Mouse (Mus musculus) neural tube, embryonic 11.5 days (tissue): ENCODE measurements at regions not wholly inside any gene's neighbourhood (a gene's known extent, or its start where the extent isn't known, plus 50 kb on each side); places are given as distances from the start of the nearest gene placed in this dataset.

Source experiments
- ATAC-seq: fragments of 200-750 bp; cut with Nextera tagmentation; 2 replicates; pipeline ENCODE4 v1.8.0; 2017; ENCODE audit warnings: moderate number of reproducible peaks, mild to moderate bottlenecking, moderate TSS enrichment, moderate library complexity; ENCODE audit not compliant: insufficient read depth, low FRiP score, low TSS enrichment
- DNase-seq: peaks from one replicate; pipeline ENCODE4 v3.0.0-alpha.2; 2015; ENCODE audit warnings: low spot score
- H3K27ac ChIP-seq: fragments of 300-500 bp; sonication (generic); 2 replicates; pipeline ENCODE4 v1.5.1; 2014; ENCODE audit warnings: low read depth, mild to moderate bottlenecking, low read length
- H3K27me3 ChIP-seq: fragments of 300-500 bp; sonication (generic); 2 replicates; pipeline ENCODE4 v1.6.1; 2014; ENCODE audit warnings: mild to moderate bottlenecking, low read length, mixed read lengths; ENCODE audit not compliant: control insufficient read depth, insufficient read depth
- H3K36me3 ChIP-seq: fragments of 300-500 bp; sonication (generic); 2 replicates; pipeline ENCODE4 v1.6.1; 2014; ENCODE audit warnings: mild to moderate bottlenecking, low read length, moderate library complexity, mixed read lengths; ENCODE audit not compliant: control insufficient read depth, insufficient read depth
- H3K4me1 ChIP-seq: fragments of 300-500 bp; sonication (generic); 2 replicates; pipeline ENCODE4 v1.6.1; 2014; ENCODE audit warnings: low read length, mixed read lengths; ENCODE audit not compliant: control insufficient read depth, insufficient read depth
- H3K4me2 ChIP-seq: fragments of 300-500 bp; sonication (generic); 2 replicates; pipeline ENCODE4 v1.6.1; 2014; ENCODE audit warnings: low read depth, mild to moderate bottlenecking, moderate library complexity
- H3K4me3 ChIP-seq: fragments of 300-500 bp; sonication (generic); 2 replicates; pipeline ENCODE4 v1.5.1; 2014; ENCODE audit warnings: low read depth, low read length
- H3K9ac ChIP-seq: fragments of 300-500 bp; sonication (generic); 2 replicates; pipeline ENCODE4 v1.6.1; 2014; ENCODE audit warnings: mild to moderate bottlenecking, low read length
- H3K9me3 ChIP-seq: fragments of 300-500 bp; sonication (generic); 2 replicates; pipeline ENCODE4 v1.6.1; 2016; ENCODE audit warnings: low read length; ENCODE audit not compliant: control insufficient read depth
- WGBS: fragments of 180-500 bp; shearing (Covaris S2); extraction: QIAGEN DNeasy Blood & Tissue Kit; methylation state at CpG from one replicate; pipeline ENCODE4 v1.1.7; 2014; 5-methylcytosine and 5-hydroxymethylcytosine counted together

GRCm38 (mm10) chr13:111055817-111056216 lies 199.0 kb upstream of the Actbl2 start:
- Histone ChIP-seq H3K4me1 (no peaks in the 10 kb centered on the region), H3K27me3 (no peaks in the 10 kb centered on the region), H3K9me3 (no peaks in the 10 kb centered on the region), H3K4me2 (no peak overlapping the region), H3K36me3 (no peaks in the 10 kb centered on the region), H3K4me3 (no peak overlapping the region), H3K9ac (no peak overlapping the region), H3K27ac (no peak overlapping the region)
- DNase-seq (no peak), ATAC-seq (no peak)
- WGBS = 79% methylated on average over 2 of the region's 2 CpGs

- H3K27ac ChIP-seq = no peak overlapping the region
- H3K4me1 ChIP-seq = no peaks in the 10 kb centered on the region
- no peak overlapping the region for H3K9ac ChIP-seq
- WGBS = 94% methylated on average over 2 of the region's 2 CpGs
- ATAC-seq (no peak), DNase-seq (no peak)
- no peaks in the 10 kb centered on the region for H3K36me3 ChIP-seq
- no peak overlapping the region for H3K4me3 ChIP-seq
- no peaks in the 10 kb centered on the region for H3K27me3 ChIP-seq
- no peaks in the 10 kb centered on the region for H3K9me3 ChIP-seq
- H3K4me2 ChIP-seq = no peak overlapping the region
These were observed 167.1 kb upstream of the Actbl2 start for GRCm38 (mm10) chr13:111087753-111088152.

GRCm38 (mm10) chr13:111096071-111096470 lies 158.7 kb upstream of the Actbl2 start:
- DNase-seq (no peak), ATAC-seq (no peak)
- no peaks in the 10 kb centered on the region for H3K36me3 ChIP-seq
- H3K27me3 ChIP-seq = no peaks in the 10 kb centered on the region
- no peak overlapping the region for H3K27ac ChIP-seq
- H3K4me1 ChIP-seq = no peaks in the 10 kb centered on the region; the same call in 1 of the 2 replicates
- no peak overlapping the region for H3K9ac ChIP-seq
- H3K9me3 ChIP-seq = no peaks in the 10 kb centered on the region
- no peak overlapping the region for H3K4me3 ChIP-seq
- H3K4me2 ChIP-seq = no peak overlapping the region
- WGBS = 90% methylated on average over 5 of the region's 5 CpGs

- H3K27ac ChIP-seq = no peak overlapping the region
- H3K9me3 ChIP-seq = no peaks in the 10 kb centered on the region
- H3K9ac ChIP-seq = no peak overlapping the region
- H3K4me2 ChIP-seq = no peak overlapping the region
- no peak overlapping the region for H3K4me3 ChIP-seq
- 80% methylated on average over 4 of the region's 4 CpGs for WGBS
- ATAC-seq = no peak
- H3K27me3 ChIP-seq = no peaks in the 10 kb centered on the region
- no peaks in the 10 kb centered on the region; the same call in 1 of the 2 replicates for H3K4me1 ChIP-seq
- DNase-seq = no peak
- no peaks in the 10 kb centered on the region for H3K36me3 ChIP-seq
These were observed 157.5 kb upstream of the Actbl2 start for GRCm38 (mm10) chr13:111097336-111097735.

GRCm38 (mm10) chr13:111098738-111099137 lies 156.1 kb upstream of the Actbl2 start:
- Histone ChIP-seq H3K4me3 (no peak overlapping the region), H3K36me3 (no peaks in the 10 kb centered on the region), H3K27me3 (no peaks in the 10 kb centered on the region), H3K27ac (no peak overlapping the region), H3K9me3 (no peaks in the 10 kb centered on the region), H3K4me1 (no peaks in the 10 kb centered on the region; the same call in 1 of the 2 replicates), H3K9ac (no peak overlapping the region), H3K4me2 (no peak overlapping the region)
- 35% methylated on average over 2 of the region's 2 CpGs for WGBS
- peak; percentile 76 for ATAC-seq
- DNase-seq = no peak

DNA sequence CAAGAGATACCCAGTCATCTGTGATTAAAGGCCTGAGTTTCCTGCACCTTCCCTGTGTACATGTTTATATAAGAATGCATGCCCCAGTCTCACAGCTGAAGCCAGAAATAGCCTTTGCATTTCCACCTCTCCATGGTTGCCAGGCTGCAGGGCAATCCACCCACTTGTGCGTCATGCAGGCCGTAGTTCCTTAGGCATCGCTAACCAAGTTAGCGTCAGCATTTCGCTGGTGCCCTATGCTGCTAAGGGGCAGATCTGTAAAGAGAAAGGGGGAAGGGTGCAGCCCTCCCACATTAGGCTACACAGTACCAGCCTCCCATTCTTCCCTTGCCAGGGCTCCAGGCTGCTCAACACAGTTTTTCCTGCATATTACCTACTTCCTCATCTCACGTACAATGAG lies 155.6 kb upstream of the Actbl2 start:
- no peak overlapping the region for H3K9ac ChIP-seq
- H3K4me1 ChIP-seq = no peaks in the 10 kb centered on the region; the same call in 1 of the 2 replicates
- WGBS = 57% methylated on average over 6 of the region's 6 CpGs
- ATAC-seq (peak; percentile 60), DNase-seq (no peak)
- H3K4me2 ChIP-seq = no peak overlapping the region
- no peak overlapping the region for H3K4me3 ChIP-seq
- no peaks in the 10 kb centered on the region for H3K36me3 ChIP-seq
- H3K9me3 ChIP-seq = no peaks in the 10 kb centered on the region
- H3K27ac ChIP-seq = no peak overlapping the region
- no peaks in the 10 kb centered on the region for H3K27me3 ChIP-seq

DNA sequence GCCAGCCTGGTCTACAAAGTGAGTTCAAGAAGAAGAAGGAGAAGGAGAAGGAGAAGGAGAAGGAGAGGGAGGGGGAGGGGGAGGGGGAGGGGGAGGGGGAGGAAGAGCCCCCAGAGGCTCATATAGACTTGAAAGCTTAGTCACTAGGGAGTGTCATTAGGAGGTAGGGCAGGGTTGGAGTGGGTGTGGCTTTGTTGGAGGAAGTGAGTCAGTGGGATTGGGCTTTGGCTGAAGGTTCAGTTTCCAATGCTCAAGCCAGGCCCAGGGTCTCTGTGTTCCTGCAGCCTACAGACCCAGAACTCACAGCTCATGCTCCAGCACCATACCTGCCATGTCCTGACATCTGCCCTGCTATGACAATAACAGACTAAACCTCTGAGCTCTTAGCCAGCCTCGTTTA lies 154.4 kb upstream of the Actbl2 start:
- no peak for ATAC-seq
- H3K36me3 ChIP-seq = no peaks in the 10 kb centered on the region
- 81% methylated on average over 1 of the region's 1 CpGs for WGBS

DNA sequence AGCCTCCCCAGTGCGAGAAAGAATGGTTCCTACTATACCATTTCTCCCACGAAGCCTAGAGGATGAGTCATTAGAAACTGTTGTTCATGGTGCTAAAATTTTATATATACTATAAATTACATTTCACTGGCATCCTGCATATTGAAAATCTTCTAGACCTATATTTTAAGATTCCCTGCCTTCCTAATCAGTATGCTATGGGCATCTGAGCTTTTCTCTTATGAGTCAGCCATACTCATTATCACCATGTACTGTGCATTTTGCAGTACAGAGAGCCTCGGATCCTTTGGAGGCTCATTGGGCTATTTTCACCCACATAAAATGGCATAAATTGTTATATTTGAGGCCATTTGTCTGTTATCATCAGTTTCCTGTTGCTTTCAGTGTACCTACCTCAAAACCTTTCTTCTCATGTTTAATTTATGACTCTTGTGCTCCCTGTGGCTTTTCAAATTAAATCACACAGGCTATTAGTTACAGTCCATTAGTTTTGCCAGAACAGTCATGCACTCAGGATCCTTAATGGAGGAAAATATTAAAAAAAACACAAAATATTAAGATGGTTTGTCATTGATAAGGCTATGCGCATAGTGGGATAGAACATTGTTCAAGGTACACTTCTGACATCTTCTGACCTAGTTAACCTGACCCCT lies 150.1 kb upstream of the Actbl2 start:
- ATAC-seq (peak; percentile 72; the same call in 1 of the 2 replicates), DNase-seq (no peak)
- Histone ChIP-seq H3K27ac (no peak overlapping the region), H3K9me3 (no peaks in the 10 kb centered on the region), H3K36me3 (no peaks in the 10 kb centered on the region), H3K4me3 (no peak overlapping the region), H3K4me1 (no peaks in the 10 kb centered on the region), H3K4me2 (no peak overlapping the region), H3K9ac (no peak overlapping the region), H3K27me3 (no peaks in the 10 kb centered on the region)
- WGBS = 70% methylated on average over 4 of the region's 4 CpGs

More for the DNA sequence above, 154.4 kb upstream of the Actbl2 start:
- Histone ChIP-seq H3K4me3 (no peak overlapping the region), H3K4me1 (no peaks in the 10 kb centered on the region; the same call in 1 of the 2 replicates), H3K9ac (no peak overlapping the region), H3K9me3 (no peaks in the 10 kb centered on the region), H3K27me3 (no peaks in the 10 kb centered on the region), H3K27ac (no peak overlapping the region), H3K4me2 (no peak overlapping the region)
- DNase-seq = no peak

GRCm38 (mm10) chr13:111131108-111131507 lies 123.7 kb upstream of the Actbl2 start:
- 84% methylated on average over 3 of the region's 3 CpGs for whole genome bisulfite sequencing
- H3K9ac ChIP-seq = no peak overlapping the region
- no peak for ATAC-seq

More at GRCm38 (mm10) chr13:111131108-111131507, 123.7 kb upstream of the Actbl2 start:
- Histone ChIP-seq H3K9me3 (no peaks in the 10 kb centered on the region), H3K4me1 (no peaks in the 10 kb centered on the region), H3K27ac (no peak overlapping the region), H3K27me3 (no peaks in the 10 kb centered on the region), H3K4me2 (no peak overlapping the region), H3K4me3 (no peak overlapping the region), H3K36me3 (no peaks in the 10 kb centered on the region)
- no peak for DNase-seq
